Mouse (Mus musculus) splenic B cell, adult 2 months (primary cell): ENCODE results near the gene Crhr2.

Experiments
- DNase-seq: peaks from one replicate; pipeline ENCODE4 v3.0.0-alpha.2; 2011; ENCODE audit warnings: low read depth, low spot score
- H3K27me3 ChIP-seq: 2 replicates; pipeline ENCODE4 v1.6.1; 2012; ENCODE audit warnings: mild to moderate bottlenecking, low read length, moderate library complexity, mixed read lengths; ENCODE audit not compliant: control insufficient read depth, poor library complexity, insufficient read depth, severe bottlenecking
- H3K36me3 ChIP-seq: 2 replicates; pipeline ENCODE4 v1.6.1; 2012; ENCODE audit warnings: mild to moderate bottlenecking, low read length, moderate library complexity, mixed read lengths; ENCODE audit not compliant: control insufficient read depth, poor library complexity, insufficient read depth, severe bottlenecking

Gene Crhr2

DNA sequence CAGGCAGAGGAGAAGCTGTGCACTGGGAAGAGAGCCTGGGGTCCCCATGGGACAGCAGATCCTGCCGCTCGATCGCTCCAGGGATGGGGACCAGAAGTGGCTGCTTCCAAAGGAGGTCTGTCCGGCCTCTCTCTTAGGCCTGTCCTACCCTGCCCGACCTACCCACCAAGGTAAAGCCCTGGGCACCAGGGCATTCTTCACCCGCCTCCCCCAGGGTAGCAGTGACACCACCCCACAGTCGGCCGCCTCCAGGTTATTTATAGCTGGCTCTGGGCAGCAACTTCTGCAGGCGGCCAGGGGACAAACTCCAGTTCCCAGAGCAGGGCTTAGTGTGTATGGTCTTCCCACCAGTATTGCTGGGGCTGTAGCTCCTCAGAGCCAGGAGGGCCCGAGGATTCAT, at the start of gene Crhr2:
Gene Crhr2 (minus strand): TSS at position 223 of the 400 bp plus-strand sequence.
- H3K36me3 ChIP-seq, result no peaks in the 10 kb centered on the region
- no peak for DNase-seq
- H3K27me3 ChIP-seq, result no peaks in the 10 kb centered on the region

DNA sequence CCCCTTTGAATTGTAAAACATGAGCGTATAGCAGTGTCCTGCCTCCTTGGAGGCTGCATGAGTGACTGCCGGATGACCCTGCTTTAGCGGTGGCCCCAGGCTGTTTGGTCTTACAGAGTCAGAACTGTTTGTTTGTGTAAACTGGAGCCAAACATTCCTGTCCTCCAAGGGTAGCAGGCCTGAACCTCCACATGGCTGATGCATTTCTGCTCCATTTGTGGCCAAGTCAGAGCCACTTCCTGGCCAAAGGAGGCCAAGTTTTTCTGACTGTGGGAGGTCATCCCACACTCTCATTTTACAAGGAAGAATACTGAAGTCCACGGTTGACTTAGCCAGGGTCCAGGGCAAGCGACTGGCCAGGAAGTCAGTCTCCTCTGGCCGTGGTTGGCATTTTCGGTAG, 46.7 kb upstream of the Crhr2 start:
- Histone ChIP-seq H3K27me3 (no peaks in the 10 kb centered on the region), H3K36me3 (no peaks in the 10 kb centered on the region)
- DNase-seq, result no peak

DNA sequence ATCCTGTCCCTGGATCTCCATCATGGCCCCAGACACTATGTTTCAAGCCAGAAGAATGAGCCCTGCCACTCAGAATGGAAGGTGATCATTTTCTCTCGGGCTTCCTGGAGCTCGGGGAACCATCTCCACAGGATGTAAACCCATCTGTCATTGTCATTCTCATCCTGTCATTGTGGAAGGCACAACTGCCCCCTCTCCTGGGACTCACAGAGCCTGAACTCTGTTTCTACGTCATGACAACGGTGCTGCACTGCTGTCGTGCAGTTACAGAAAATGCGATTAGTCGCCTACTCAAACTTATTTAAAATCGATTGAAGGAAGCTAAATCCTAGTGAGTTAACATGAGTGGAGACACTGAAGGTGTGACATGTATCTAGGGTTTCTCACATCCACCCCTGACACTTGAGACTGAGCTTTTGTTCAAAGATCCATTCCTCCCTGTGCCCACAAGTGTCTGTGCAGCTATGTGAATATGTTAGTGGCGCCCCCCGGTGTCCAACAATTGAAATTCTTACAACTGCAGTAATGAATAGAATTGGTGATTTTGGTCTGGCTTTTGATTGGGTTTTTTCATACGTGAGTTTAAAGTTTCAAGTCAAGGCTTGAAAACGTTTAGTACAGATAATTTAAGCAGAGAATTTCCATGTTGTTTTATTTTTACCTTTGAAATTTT, 44.4 kb upstream of the Crhr2 start:
- H3K36me3 ChIP-seq, result no peaks in the 10 kb centered on the region
- DNase-seq, result peak; percentile 24

DNA sequence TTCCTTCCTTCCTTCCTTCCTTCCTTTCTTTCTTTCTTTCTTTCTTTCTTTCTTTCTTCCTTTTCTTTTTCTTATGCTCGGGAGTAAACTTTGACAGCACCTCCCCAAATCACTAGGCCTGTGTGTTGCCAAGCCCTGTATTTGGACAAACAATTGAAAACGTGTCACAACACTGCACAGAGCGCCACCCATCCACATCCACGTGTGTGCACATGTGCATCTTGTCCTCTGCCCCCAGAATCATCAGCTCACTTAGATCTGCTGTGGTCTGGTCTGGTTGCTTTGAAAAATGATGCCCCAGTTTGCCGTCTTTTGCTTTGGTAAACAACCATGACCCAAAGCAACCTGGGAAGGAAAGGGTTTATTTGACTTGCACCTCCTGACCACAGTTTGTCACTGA, 43.1 kb upstream of the Crhr2 start:
- Histone ChIP-seq H3K27me3 (no peaks in the 10 kb centered on the region), H3K36me3 (no peaks in the 10 kb centered on the region)
- no peak for DNase-seq

More for the DNA sequence above, 44.4 kb upstream of the Crhr2 start:
- H3K27me3 ChIP-seq, result no peaks in the 10 kb centered on the region

DNA sequence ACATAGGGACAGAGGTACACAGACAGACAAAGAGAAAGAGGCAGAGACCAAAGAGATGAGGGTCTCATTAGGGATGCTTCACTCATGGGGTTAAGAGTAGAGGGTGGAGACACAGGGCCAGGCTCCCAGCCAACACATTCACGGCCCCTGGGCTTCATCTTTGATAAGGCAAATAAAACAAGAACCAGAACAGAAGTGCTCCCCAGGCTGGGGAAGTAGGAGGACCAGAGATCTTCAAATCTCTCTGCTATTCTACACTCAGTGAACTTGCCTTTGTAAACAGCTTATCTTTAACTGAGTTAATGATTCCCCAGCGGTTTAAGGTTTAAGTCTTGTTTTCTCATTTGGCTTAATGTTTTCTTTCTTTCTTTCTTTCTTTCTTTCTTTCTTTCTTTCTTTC, 42.6 kb upstream of the Crhr2 start:
- H3K27me3 ChIP-seq, result no peaks in the 10 kb centered on the region
- no peaks in the 10 kb centered on the region for H3K36me3 ChIP-seq
- no peak for DNase-seq

DNA sequence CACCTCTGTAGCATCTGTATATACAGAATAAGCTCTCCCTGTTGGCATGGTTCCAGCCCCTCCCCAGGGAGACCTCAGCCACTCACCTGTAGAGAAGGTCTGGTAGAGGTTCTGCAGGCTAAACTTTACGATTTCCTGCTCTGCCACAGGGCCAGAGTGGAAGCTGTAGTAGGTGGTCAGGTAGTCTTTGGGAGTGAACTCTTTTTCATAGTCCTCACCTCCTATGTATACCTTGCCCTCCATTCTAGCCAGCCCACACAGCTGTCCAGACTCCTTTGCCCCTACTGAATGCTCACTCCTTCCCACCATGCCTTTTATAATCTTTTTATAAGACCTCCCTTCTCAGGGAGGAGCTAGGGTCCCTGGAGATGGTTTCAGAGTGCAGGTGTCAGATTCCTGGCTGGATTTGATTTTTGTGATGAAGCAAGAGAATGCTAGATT, 41.9 kb upstream of the Crhr2 start, which contains the start of gene Inmt:
Gene Inmt (minus strand): TSS at position 303 of the 441 bp plus-strand sequence.
- DNase-seq, result no peak
- Histone ChIP-seq H3K27me3 (no peaks in the 10 kb centered on the region), H3K36me3 (no peaks in the 10 kb centered on the region)

DNA sequence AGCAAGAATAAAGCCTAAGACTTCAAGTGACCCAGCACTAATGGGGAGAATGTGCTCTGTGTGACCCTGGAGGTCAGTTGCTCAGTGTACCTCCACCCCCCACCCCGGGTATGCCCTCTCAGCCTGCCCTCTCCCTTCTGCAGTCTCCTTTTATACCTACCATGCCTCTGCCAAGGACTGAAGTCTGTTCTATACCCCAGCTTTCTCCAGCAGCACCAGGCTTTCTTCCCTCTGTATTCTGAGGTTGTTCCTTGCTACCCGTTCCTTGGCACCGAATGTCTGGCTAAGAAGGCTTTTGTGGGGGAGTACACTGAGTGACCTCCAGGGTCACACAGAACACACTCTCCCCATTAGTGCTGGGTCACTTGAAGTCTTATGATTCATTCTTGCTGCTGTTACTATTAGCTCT, 41.1 kb upstream of the Crhr2 start:
- no peaks in the 10 kb centered on the region for H3K36me3 ChIP-seq
- DNase-seq, result no peak
- no peaks in the 10 kb centered on the region for H3K27me3 ChIP-seq

DNA sequence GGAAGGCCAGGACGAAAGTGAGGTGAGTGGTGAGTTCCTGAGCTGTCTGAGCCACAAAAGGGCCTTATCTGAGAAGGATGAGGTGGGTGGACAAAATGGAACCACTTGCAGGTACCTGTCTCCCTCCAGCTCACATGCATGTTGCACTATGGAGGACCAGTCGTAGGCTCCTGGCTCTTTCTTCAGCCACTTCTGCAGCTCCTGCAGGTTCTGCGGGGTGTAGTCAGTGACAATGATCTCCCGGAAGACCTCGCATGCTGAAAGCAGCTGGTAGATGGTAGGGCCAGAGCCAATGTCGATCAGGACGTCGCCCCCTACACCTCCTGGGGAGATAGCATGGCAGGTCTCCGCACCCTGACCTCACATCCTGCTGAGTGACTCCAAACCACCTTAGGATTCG, 40.4 kb upstream of the Crhr2 start:
- no peaks in the 10 kb centered on the region for H3K36me3 ChIP-seq

DNA sequence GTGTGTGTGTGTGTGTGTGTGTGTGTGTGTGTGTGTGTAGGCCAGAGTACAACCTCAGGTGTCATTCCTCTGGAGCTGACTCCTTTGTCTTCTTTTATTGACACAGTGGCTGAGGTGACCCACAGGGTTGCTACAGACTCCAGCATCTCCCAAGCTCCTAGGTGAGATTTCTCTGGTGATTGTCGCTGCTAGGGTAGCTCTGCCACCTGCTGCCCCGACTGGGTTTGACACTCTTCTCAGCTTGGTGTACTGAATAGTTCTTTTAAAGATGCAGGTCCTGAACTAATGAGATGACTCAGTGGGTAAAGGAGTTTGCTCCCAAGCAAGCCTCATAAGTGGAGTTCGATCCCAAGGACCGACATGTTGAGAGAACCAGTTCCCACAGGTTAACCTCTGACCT, 38.8 kb upstream of the Crhr2 start:
- no peaks in the 10 kb centered on the region for H3K36me3 ChIP-seq
- no peaks in the 10 kb centered on the region for H3K27me3 ChIP-seq
- DNase-seq, result no peak

More for the DNA sequence above, 40.4 kb upstream of the Crhr2 start:
- no peak for DNase-seq
- no peaks in the 10 kb centered on the region for H3K27me3 ChIP-seq

DNA sequence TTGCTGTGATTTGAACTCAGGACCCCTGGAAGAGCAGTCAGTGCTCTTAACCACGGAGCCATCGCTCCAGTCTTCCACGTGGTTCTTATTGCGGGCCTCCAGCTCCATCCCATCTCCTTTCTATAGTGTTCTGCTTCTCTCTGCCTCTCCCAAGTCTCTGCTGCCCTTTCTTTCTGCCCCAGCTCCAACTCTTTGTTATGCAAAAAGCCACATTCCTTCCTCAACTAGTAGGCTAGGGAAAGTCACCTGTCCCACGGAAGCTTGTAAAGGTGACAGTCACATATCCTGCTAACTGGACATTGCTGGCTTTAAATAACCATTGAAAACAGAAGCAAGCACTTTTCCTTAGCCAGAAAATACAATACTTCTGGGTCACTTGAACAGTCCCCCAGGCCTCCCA, 37.0 kb upstream of the Crhr2 start:
- Histone ChIP-seq H3K36me3 (no peaks in the 10 kb centered on the region), H3K27me3 (no peaks in the 10 kb centered on the region)
- no peak for DNase-seq

DNA sequence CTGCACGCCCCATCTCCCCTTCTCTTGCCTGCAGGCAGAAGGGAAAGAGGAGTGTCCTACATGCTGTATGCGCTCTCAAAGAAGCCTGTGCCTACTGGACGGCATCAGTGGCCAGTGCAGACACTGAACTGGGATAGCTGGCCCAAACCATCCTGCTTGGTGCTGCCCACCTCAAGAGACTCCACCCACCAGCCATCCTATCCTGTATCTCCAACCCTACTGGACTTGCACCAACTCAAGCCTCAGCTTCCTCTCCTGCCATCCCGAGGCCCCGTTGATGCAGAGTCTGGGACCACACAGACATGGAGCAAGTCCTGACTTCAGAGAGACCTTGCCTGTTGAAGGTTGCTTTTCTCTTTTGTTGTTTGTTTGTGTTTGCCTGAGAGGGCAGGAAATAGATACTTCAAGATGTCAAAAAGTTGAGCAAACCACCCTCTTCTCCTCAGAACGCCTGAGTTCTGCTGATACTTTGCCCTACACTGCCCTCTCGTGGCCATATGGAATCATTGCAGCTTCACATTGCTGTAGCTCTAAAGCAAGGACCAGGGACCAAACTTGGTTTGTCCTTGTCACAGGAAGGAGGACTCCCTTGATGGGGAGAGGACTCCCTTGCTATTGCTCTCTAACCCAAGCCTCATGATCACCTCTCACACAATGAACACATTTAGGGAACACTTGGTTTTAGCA, 34.1 kb upstream of the Crhr2 start:
- DNase-seq, result peak; percentile 80
- H3K27me3 ChIP-seq, result no peaks in the 10 kb centered on the region

DNA sequence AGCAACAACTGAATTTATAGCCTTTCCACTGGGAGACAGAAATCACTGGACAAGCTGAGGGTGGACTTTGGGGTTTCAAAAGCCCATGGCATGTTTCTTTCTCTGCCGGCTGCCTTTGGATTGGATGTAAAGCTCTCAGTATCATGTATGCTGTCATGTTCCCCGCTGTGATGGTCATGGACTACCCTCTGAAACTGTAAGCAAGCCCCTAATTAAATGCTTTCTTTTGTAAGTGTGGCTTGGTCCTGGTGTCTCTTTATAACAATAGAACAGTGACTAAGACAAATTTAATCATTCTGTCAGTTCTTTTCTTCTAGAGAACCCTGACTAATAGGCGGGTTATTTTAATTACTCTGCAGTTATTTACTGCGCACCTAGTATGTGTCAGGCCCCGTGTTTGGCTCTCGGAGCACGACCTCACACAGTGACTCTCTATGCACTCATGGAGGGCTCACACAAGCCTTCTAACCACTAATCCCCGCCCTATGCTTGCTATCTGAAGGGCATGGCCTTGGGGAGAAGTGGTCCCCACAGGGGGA, 30.3 kb upstream of the Crhr2 start:
- Histone ChIP-seq H3K36me3 (no peaks in the 10 kb centered on the region), H3K27me3 (no peaks in the 10 kb centered on the region)
- no peak for DNase-seq

More for the DNA sequence above, 34.1 kb upstream of the Crhr2 start:
- H3K36me3 ChIP-seq, result no peaks in the 10 kb centered on the region

DNA sequence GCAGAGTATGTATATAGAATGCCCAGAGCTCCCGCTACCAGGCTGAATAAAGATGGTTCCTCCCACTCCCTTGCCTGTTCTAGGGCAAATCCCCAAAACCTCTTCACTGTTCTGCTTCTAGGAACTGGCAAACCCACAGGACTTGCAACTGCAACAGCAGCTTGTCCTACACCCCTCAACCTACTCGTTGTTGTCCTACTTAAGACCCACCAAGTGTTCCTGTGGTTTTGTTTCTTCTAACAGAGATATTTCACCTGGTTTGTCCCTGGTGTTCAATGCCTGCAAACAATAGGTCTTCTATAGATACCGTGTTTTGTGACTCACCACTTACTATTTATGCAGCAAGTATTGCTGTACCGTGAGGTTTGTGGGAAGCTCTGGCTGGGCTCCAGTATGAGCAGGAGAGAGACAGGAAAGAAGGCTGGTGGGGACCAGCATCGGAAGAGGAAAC, 28.5 kb upstream of the Crhr2 start:
- DNase-seq, result no peak
- Histone ChIP-seq H3K27me3 (no peaks in the 10 kb centered on the region), H3K36me3 (no peaks in the 10 kb centered on the region)

DNA sequence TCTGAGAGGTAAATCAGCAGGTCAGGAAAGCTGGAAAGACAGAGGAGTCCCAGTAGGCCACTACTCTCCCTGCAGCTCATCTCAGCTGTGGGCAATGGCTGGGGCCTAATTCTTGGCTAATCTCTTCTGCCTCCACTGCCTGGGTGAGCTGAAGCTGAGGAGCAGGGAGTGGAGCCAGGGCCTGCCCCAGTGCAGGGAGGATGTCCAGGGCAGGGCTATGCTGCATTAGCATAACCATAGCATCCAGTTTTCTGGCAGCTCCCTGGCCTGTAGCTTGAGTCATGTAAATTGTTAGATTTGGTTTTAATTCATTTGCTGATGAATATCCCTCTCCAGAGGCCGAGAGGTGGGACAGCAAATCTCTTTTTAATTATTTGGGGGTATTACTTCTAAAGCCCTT, 26.4 kb upstream of the Crhr2 start:
- Histone ChIP-seq H3K36me3 (no peaks in the 10 kb centered on the region), H3K27me3 (no peaks in the 10 kb centered on the region)
- no peak for DNase-seq

DNA sequence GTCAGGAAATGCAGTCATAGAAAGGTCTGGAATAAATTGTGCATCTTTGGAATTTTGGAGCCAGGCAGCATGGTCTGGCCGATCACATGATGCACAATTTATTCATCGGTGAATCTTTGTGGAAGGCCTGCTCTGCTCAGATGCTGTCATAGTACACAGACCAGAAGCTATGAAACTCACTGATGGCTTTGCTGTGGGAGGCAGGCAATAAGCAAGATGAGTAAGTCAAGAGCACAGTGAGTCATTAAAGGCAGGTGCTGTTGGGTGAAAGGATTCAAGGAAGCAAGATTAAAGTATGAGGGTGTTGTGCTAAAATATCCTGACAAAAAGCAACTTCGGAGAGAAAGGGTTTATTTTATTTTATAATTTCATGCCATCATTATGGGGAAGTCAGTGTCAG, 19.4 kb upstream of the Crhr2 start:
- H3K27me3 ChIP-seq, result no peaks in the 10 kb centered on the region
- H3K36me3 ChIP-seq, result no peaks in the 10 kb centered on the region
- DNase-seq, result no peak
